Mouse (Mus musculus): ENCODE results near the gene Nav2.

DNA sequence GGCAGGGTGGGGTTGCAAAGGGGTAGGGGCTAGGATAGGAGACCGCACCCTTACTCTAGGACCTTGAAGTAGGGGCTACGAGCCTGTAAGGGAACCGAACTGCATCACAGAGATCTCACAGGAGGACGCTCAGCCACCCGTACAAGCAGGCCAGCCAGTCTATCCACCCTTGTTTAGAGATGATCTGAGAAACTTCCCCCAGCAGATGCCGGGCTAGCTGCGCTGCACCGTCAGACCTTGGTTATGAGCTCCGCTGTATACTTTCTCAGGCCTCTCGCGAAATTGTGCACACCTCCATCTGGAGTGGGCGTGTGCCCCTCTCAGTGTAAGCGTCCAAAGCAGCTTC, 50.8 kb downstream of the Nav2 start:
- no peak for TF ChIP-seq POLR2A (IDR thresholded peaks at IDR 0.05; ENCODE audit: insufficient read length, low read depth)
- no peak for TF ChIP-seq USF1 (IDR thresholded peaks at IDR 0.05; ENCODE audit: low read depth)
- TF ChIP-seq CEBPB (IDR thresholded peaks at IDR 0.05; ENCODE audit: insufficient read depth, poor library complexity, severe bottlenecking), result no peak
